Mouse (Mus musculus): ENCODE results near the gene Eif2b3. TPM values are rescaled to one million over a fixed set of nuclear protein-coding genes. Genes with fewer than 3 reads are reported as not detected.

The Eif2b3 gene
- polyA plus RNA-seq, 1 experiment from 2014 or later, result 20.3 TPM

GRCm38 (mm10) chr4:117130790-117131189 lies 111.6 kb downstream of the Eif2b3 start:
- Histone ChIP-seq H3K36me3 (ENCODE audit: control insufficient read depth, insufficient read depth) (no peaks in the 10 kb centered on the region), H3K27me3 (ENCODE audit: control insufficient read depth, insufficient read depth, low read depth, low read length) (peaks cover 21% of the 10 kb centered on the region), H3K9ac (ENCODE audit: low read depth, low read length) (no peak overlapping the region), H3K4me2 (ENCODE audit: low read depth, low read length) (no peak overlapping the region), H3K4me1 (ENCODE audit: control insufficient read depth, low read depth, low read length) (peaks cover 26% of the 10 kb centered on the region), H3K4me3 (ENCODE audit: low read depth, low read length) (no peak overlapping the region), H3K9me3 (replicated peaks; ENCODE audit: control insufficient read depth, low read length) (no peaks in the 10 kb centered on the region), H3K27ac (ENCODE audit: low read length) (no peak overlapping the region)
- ATAC-seq (ENCODE audit: low read depth), result no peak
- WGBS (ENCODE audit: insufficient replicate concordance), result 82% methylated on average over 6 of the region's 6 CpGs

DNA sequence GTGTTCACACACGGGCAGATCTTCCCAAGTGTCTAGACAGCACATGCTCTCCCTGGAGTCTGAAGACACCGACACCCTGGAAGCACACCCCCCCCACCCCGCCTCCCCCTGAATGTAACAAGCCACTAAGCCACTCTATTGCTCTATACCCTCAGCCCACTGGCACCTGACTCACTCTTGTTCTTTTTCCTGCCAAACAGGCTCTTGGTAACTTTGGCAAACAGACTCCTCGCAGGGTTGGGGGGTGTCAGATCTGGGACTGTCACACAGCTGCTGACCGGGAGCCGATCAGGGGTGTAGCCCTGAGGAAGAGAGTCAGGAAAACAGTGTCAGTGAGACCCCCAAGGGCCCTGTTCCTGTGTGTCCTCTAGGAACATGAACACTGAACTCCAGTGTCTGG lies 112.0 kb downstream of the Eif2b3 start:
- H3K9me3 ChIP-seq (replicated peaks; ENCODE audit: control insufficient read depth, low read length), result no peaks in the 10 kb centered on the region
- no peak overlapping the region for H3K4me3 ChIP-seq (ENCODE audit: low read depth, low read length)
- H3K27ac ChIP-seq (ENCODE audit: low read length), result no peak overlapping the region
- H3K27me3 ChIP-seq (ENCODE audit: control insufficient read depth, insufficient read depth, low read depth, low read length), result peaks cover 21% of the 10 kb centered on the region
- ATAC-seq (ENCODE audit: low read depth), result no peak
- no peaks in the 10 kb centered on the region for H3K36me3 ChIP-seq (ENCODE audit: control insufficient read depth, insufficient read depth)
- 71% methylated on average over 6 of the region's 6 CpGs for WGBS (ENCODE audit: insufficient replicate concordance)
- H3K4me1 ChIP-seq (ENCODE audit: control insufficient read depth, low read depth, low read length), result peaks cover 27% of the 10 kb centered on the region
- no peak overlapping the region for H3K4me2 ChIP-seq (ENCODE audit: low read depth, low read length)
- no peak overlapping the region for H3K9ac ChIP-seq (ENCODE audit: low read depth, low read length)

GRCm38 (mm10) chr4:117131890-117132793 lies 112.9 kb downstream of the Eif2b3 start:
- Histone ChIP-seq H3K4me3 (ENCODE audit: low read depth, low read length) (peak overlapping the region; percentile 79), H3K27ac (ENCODE audit: low read length) (no peak overlapping the region), H3K4me2 (ENCODE audit: low read depth, low read length) (peak overlapping the region; percentile 97; the same call in 1 of the 2 replicates), H3K4me1 (ENCODE audit: control insufficient read depth, low read depth, low read length) (peaks cover 33% of the 10 kb centered on the region), H3K36me3 (ENCODE audit: control insufficient read depth, insufficient read depth) (no peaks in the 10 kb centered on the region), H3K27me3 (ENCODE audit: control insufficient read depth, insufficient read depth, low read depth, low read length) (peaks cover 21% of the 10 kb centered on the region), H3K9me3 (replicated peaks; ENCODE audit: control insufficient read depth, low read length) (no peaks in the 10 kb centered on the region), H3K9ac (ENCODE audit: low read depth, low read length) (peak overlapping the region; percentile 18; the same call in 1 of the 2 replicates)
- 49% methylated on average over 7 of the region's 7 CpGs for WGBS (ENCODE audit: insufficient replicate concordance)
- no peak for ATAC-seq (ENCODE audit: low read depth)

DNA sequence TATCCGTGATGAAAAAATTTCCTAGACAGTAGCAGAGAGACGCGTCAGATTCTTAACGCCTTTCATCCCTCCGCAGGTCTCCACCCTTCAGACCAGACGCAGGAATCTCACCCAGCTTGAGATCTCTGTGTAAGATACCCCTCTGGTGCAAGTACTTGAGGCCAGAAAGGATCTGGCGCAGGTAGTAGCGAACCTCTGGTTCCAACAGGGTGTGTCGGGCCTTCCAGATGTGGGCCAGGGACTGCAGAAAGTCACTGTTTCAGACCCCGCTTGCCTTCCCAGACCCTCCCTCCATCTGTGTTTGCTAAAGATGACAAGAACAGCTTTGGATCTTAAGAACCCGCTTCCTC lies 113.6 kb downstream of the Eif2b3 start:
- Histone ChIP-seq H3K27ac (ENCODE audit: low read length) (no peak overlapping the region), H3K36me3 (ENCODE audit: control insufficient read depth, insufficient read depth) (no peaks in the 10 kb centered on the region), H3K9ac (ENCODE audit: low read depth, low read length) (peak overlapping the region; percentile 18; the same call in 1 of the 2 replicates)

GRCm38 (mm10) chr4:117133366-117133796 lies 114.2 kb downstream of the Eif2b3 start:
- WGBS (ENCODE audit: insufficient replicate concordance), result under 1% methylated on average over 42 of the region's 42 CpGs
- peaks cover 33% of the 10 kb centered on the region for H3K4me1 ChIP-seq (ENCODE audit: control insufficient read depth, low read depth, low read length)
- peak overlapping the region; percentile 97 for H3K4me2 ChIP-seq (ENCODE audit: low read depth, low read length)
- no peaks in the 10 kb centered on the region for H3K9me3 ChIP-seq (replicated peaks; ENCODE audit: control insufficient read depth, low read length)
- no peak overlapping the region for H3K27ac ChIP-seq (ENCODE audit: low read length)
- no peak for ATAC-seq (ENCODE audit: low read depth)
- H3K9ac ChIP-seq (ENCODE audit: low read depth, low read length), result peak overlapping the region; percentile 82
- H3K27me3 ChIP-seq (ENCODE audit: control insufficient read depth, insufficient read depth, low read depth, low read length), result peaks cover 21% of the 10 kb centered on the region
- no peaks in the 10 kb centered on the region for H3K36me3 ChIP-seq (ENCODE audit: control insufficient read depth, insufficient read depth)
- peak overlapping the region; percentile 79 for H3K4me3 ChIP-seq (ENCODE audit: low read depth, low read length)

More for the DNA sequence above, 113.6 kb downstream of the Eif2b3 start:
- 22% methylated on average over 11 of the region's 11 CpGs for WGBS (ENCODE audit: insufficient replicate concordance)
- no peak for ATAC-seq (ENCODE audit: low read depth)
- Histone ChIP-seq H3K27me3 (ENCODE audit: control insufficient read depth, insufficient read depth, low read depth, low read length) (peaks cover 21% of the 10 kb centered on the region), H3K4me2 (ENCODE audit: low read depth, low read length) (peak overlapping the region; percentile 97), H3K4me3 (ENCODE audit: low read depth, low read length) (peak overlapping the region; percentile 79), H3K9me3 (replicated peaks; ENCODE audit: control insufficient read depth, low read length) (no peaks in the 10 kb centered on the region), H3K4me1 (ENCODE audit: control insufficient read depth, low read depth, low read length) (peaks cover 33% of the 10 kb centered on the region)

DNA sequence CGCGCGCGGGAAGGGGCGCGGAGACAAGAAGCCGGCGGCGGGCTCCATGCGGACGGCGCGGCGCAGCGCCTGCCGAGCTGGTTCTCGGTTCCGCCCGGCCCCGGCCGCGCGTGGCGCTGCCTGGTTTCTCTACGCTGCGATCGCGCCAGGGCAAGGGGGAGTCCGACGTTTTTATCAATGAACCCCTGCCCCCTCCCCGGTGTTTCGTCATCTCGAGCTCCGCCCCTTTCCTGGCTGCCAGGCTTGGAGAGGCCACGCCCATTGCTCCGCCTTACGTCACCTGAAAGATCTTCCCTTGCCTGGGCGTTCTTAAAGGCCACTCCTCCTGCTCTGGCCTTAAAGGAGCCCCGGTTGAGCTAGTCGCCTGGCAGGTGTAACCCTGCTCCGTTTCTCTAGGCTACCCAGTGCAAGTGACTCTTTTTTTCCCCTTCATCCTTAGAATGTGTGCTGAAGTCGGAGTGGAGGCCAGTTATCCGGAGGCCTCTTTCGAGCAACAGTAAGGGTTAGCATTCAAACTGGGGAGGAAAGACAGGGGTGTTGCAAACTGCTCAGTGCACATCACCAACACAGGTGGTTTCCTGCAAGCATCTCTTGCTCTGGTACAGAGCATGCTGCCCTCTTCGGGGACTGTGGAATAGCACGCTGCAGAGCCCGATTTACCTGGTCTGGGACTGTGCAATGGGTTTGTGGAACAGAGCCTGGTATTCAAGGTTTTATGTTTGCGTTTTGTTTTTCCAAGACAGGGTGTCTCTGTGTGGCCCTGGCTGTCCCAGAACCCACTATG lies 114.8 kb downstream of the Eif2b3 start, which contains the start of gene Plk3:
Gene Plk3, minus strand, starts transcription at position 147 of the 784 bp plus-strand sequence.
- H3K4me1 ChIP-seq (ENCODE audit: control insufficient read depth, low read depth, low read length), result peaks cover 35% of the 10 kb centered on the region
- peak; percentile 79 for ATAC-seq (ENCODE audit: low read depth)

GRCm38 (mm10) chr4:117134601-117134995 lies 115.4 kb downstream of the Eif2b3 start:
- WGBS (ENCODE audit: insufficient replicate concordance), result 29% methylated on average over 2 of the region's 2 CpGs
- Histone ChIP-seq H3K9ac (ENCODE audit: low read depth, low read length) (no peak overlapping the region; the same call in 1 of the 2 replicates), H3K4me1 (ENCODE audit: control insufficient read depth, low read depth, low read length) (peaks cover 36% of the 10 kb centered on the region), H3K36me3 (ENCODE audit: control insufficient read depth, insufficient read depth) (no peaks in the 10 kb centered on the region), H3K4me2 (ENCODE audit: low read depth, low read length) (peak overlapping the region; percentile 97; the same call in 1 of the 2 replicates), H3K9me3 (replicated peaks; ENCODE audit: control insufficient read depth, low read length) (no peaks in the 10 kb centered on the region), H3K27me3 (ENCODE audit: control insufficient read depth, insufficient read depth, low read depth, low read length) (peaks cover 21% of the 10 kb centered on the region), H3K4me3 (ENCODE audit: low read depth, low read length) (no peak overlapping the region; the same call in 1 of the 2 replicates), H3K27ac (ENCODE audit: low read length) (peak overlapping the region; percentile 83)
- no peak for ATAC-seq (ENCODE audit: low read depth)

More for the DNA sequence above, 114.8 kb downstream of the Eif2b3 start, which contains the start of gene Plk3:
- Histone ChIP-seq H3K9ac (ENCODE audit: low read depth, low read length) (peak within 1 kb of the TSS; percentile 82), H3K9me3 (replicated peaks; ENCODE audit: control insufficient read depth, low read length) (no peaks in the 10 kb centered on the region), H3K27ac (ENCODE audit: low read length) (peak within 1 kb of the TSS; percentile 83), H3K4me3 (ENCODE audit: low read depth, low read length) (peak within 1 kb of the TSS; percentile 79), H3K4me2 (ENCODE audit: low read depth, low read length) (peak within 1 kb of the TSS; percentile 97), H3K27me3 (ENCODE audit: control insufficient read depth, insufficient read depth, low read depth, low read length) (peaks cover 21% of the 10 kb centered on the region), H3K36me3 (ENCODE audit: control insufficient read depth, insufficient read depth) (no peaks in the 10 kb centered on the region)
- WGBS (ENCODE audit: insufficient replicate concordance), result 3% methylated on average over 36 of the region's 48 CpGs

DNA sequence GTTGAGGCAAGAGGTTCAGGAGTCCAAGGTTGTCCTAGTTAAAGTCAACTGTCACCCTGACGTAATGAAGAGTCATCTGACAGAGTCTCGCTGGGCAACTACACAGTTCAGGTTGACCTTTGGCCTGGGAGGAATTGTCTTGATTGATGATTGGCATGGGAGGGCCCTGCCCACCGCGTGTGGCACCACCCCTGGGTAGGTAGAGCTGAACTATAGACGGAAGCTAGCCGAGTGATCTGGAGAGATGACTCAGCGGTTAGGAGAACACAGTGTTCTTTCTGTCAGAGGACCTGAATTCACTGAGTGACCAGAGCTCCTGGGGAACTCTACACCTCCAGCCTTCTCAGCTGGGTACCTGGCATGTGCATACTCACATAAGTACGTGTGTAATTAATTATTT lies 116.8 kb downstream of the Eif2b3 start:
- peak overlapping the region; percentile 34 for H3K4me2 ChIP-seq (ENCODE audit: low read depth, low read length)
- 0 out of 2 replicates have a peak overlapping the region, but pooled peaks have one; percentile 46 for H3K9ac ChIP-seq (ENCODE audit: low read depth, low read length)
- no peaks in the 10 kb centered on the region for H3K36me3 ChIP-seq (ENCODE audit: control insufficient read depth, insufficient read depth)
- WGBS (ENCODE audit: insufficient replicate concordance), result 13% methylated on average over 8 of the region's 8 CpGs
- H3K27me3 ChIP-seq (ENCODE audit: control insufficient read depth, insufficient read depth, low read depth, low read length), result peaks cover 21% of the 10 kb centered on the region
- peaks cover 36% of the 10 kb centered on the region for H3K4me1 ChIP-seq (ENCODE audit: control insufficient read depth, low read depth, low read length)
- peak overlapping the region; percentile 83 for H3K27ac ChIP-seq (ENCODE audit: low read length)
- no peaks in the 10 kb centered on the region for H3K9me3 ChIP-seq (replicated peaks; ENCODE audit: control insufficient read depth, low read length)
- H3K4me3 ChIP-seq (ENCODE audit: low read depth, low read length), result peak overlapping the region; percentile 19
- peak; percentile 78 for ATAC-seq (ENCODE audit: low read depth)
